Mouse (Mus musculus) midbrain, embryonic 11.5 days (tissue): ENCODE results near the gene Tead2. TPM values are rescaled to one million over a fixed set of nuclear protein-coding genes. Genes with fewer than 3 reads are reported as not detected.

Experiments
- ATAC-seq: fragments of 200-750 bp; cut with Nextera tagmentation; 2 replicates; pipeline ENCODE4 v1.8.0; 2017; ENCODE audit warnings: moderate TSS enrichment, moderate library complexity; ENCODE audit not compliant: low FRiP score
- DNase-seq: peaks from one replicate; pipeline ENCODE4 v3.0.0; 2015; ENCODE audit warnings: low spot score; ENCODE audit errors: missing footprints
- H3K27ac ChIP-seq: fragments of 300-500 bp; sonication (generic); 2 replicates; pipeline ENCODE4 v1.5.1; 2014; ENCODE audit warnings: low read depth, low read length
- H3K27me3 ChIP-seq: fragments of 300-500 bp; sonication (generic); 2 replicates; pipeline ENCODE4 v1.6.1; 2014; ENCODE audit warnings: mild to moderate bottlenecking, low read length, moderate library complexity, mixed read lengths; ENCODE audit not compliant: control insufficient read depth, insufficient read depth
- H3K36me3 ChIP-seq: fragments of 300-500 bp; sonication (generic); 2 replicates; pipeline ENCODE4 v1.6.1; 2014; ENCODE audit warnings: mild to moderate bottlenecking, low read length, moderate library complexity, mixed read lengths; ENCODE audit not compliant: control insufficient read depth, insufficient read depth
- H3K4me1 ChIP-seq: fragments of 300-500 bp; sonication (generic); 2 replicates; pipeline ENCODE4 v1.6.1; 2014; ENCODE audit warnings: low read length; ENCODE audit not compliant: control insufficient read depth, insufficient read depth
- H3K4me2 ChIP-seq: fragments of 300-500 bp; sonication (generic); 2 replicates; pipeline ENCODE4 v1.6.1; 2014; ENCODE audit warnings: mild to moderate bottlenecking, moderate library complexity
- H3K4me3 ChIP-seq: fragments of 300-500 bp; sonication (generic); 2 replicates; pipeline ENCODE4 v1.5.1; 2014; ENCODE audit warnings: low read depth, low read length
- H3K9ac ChIP-seq: fragments of 300-500 bp; sonication (generic); 2 replicates; pipeline ENCODE4 v1.6.1; 2014; ENCODE audit warnings: low read length
- H3K9me3 ChIP-seq: fragments of 300-500 bp; sonication (generic); 2 replicates; pipeline ENCODE4 v1.6.1; 2016; ENCODE audit warnings: low read length; ENCODE audit not compliant: control insufficient read depth
- WGBS: fragments of 180-500 bp; shearing (Covaris S2); extraction: QIAGEN DNeasy Blood & Tissue Kit; methylation state at CpG from one replicate; pipeline ENCODE4 v1.1.7; 2014; 5-methylcytosine and 5-hydroxymethylcytosine counted together
- polyA plus RNA-seq: library from polyadenylated mRNA; unstranded; fragments of >200 nt; fragmentation: Nextera tagmentation; extraction: Ambion mirVana; gene quantifications from 2 replicates; pipeline ENCODE4 v1.2.1, GENCODE M21; 2014

The Tead2 gene
- polyA plus RNA-seq, 1 experiment from 2014 or later, result 253 TPM

- Histone ChIP-seq H3K4me3 (no peak within 1 kb of the TSS), H3K4me2 (no peak within 1 kb of the TSS)
- no peak for DNase-seq
Observed at GRCm38 (mm10) chr7:45211851-45212251, 3.7 kb upstream of the Tead2 start, which contains the start of gene Dkkl1. Gene Dkkl1, minus strand, starts transcription at chr7:45212147.

GRCm38 (mm10) chr7:45212356-45212755, 3.2 kb upstream of the Tead2 start:
- 74% methylated on average over 7 of the region's 7 CpGs for whole genome bisulfite sequencing
- peaks cover 12% of the 10 kb centered on the region for H3K27me3 ChIP-seq
- no peak overlapping the region for H3K4me3 ChIP-seq
- H3K4me2 ChIP-seq, result no peak overlapping the region
- H3K4me1 ChIP-seq, result peaks cover 7% of the 10 kb centered on the region
- H3K36me3 ChIP-seq, result no peaks in the 10 kb centered on the region
- DNase-seq, result no peak
- peaks cover 4% of the 10 kb centered on the region; the same call in 1 of the 2 replicates for H3K9me3 ChIP-seq
- H3K9ac ChIP-seq, result no peak overlapping the region
- no peak overlapping the region for H3K27ac ChIP-seq
- ATAC-seq, result no peak

More at GRCm38 (mm10) chr7:45211851-45212251, 3.7 kb upstream of the Tead2 start, which contains the start of gene Dkkl1:
- no peak for ATAC-seq
- WGBS, result 7% methylated on average over 17 of the region's 17 CpGs
- H3K4me1 ChIP-seq, result peaks cover 2% of the 10 kb centered on the region
- peaks cover 12% of the 10 kb centered on the region for H3K27me3 ChIP-seq
- H3K36me3 ChIP-seq, result no peaks in the 10 kb centered on the region
- peaks cover 4% of the 10 kb centered on the region; the same call in 1 of the 2 replicates for H3K9me3 ChIP-seq
- H3K9ac ChIP-seq, result no peak within 1 kb of the TSS
- no peak within 1 kb of the TSS for H3K27ac ChIP-seq

GRCm38 (mm10) chr7:45213708-45214107, 1.8 kb upstream of the Tead2 start:
- no peak overlapping the region for H3K9ac ChIP-seq
- H3K36me3 ChIP-seq, result peaks cover 6% of the 10 kb centered on the region; the same call in 1 of the 2 replicates
- no peak for DNase-seq
- no peak for ATAC-seq
- peaks cover 19% of the 10 kb centered on the region for H3K4me1 ChIP-seq
- 72% methylated on average over 5 of the region's 5 CpGs for WGBS
- no peak overlapping the region for H3K27ac ChIP-seq
- no peak overlapping the region for H3K4me3 ChIP-seq
- no peaks in the 10 kb centered on the region for H3K9me3 ChIP-seq
- no peak overlapping the region for H3K4me2 ChIP-seq
- peaks cover 12% of the 10 kb centered on the region for H3K27me3 ChIP-seq

GRCm38 (mm10) chr7:45216442-45217183, 1.1 kb downstream of the Tead2 start:
- 0% methylated on average over 13 of the region's 13 CpGs for WGBS
- DNase-seq (peak; percentile 98), ATAC-seq (peak; percentile 83)
- Histone ChIP-seq H3K27me3 (peaks cover 5% of the 10 kb centered on the region), H3K4me2 (peak overlapping the region; percentile 93), H3K4me1 (peaks cover 19% of the 10 kb centered on the region), H3K9ac (peak overlapping the region; percentile 100), H3K9me3 (no peaks in the 10 kb centered on the region), H3K36me3 (peaks cover 20% of the 10 kb centered on the region), H3K4me3 (peak overlapping the region; percentile 85), H3K27ac (peak overlapping the region; percentile 96)

- H3K4me1 ChIP-seq, result peaks cover 19% of the 10 kb centered on the region
- no peaks in the 10 kb centered on the region for H3K9me3 ChIP-seq
- no peaks in the 10 kb centered on the region for H3K27me3 ChIP-seq
- no peak overlapping the region for H3K9ac ChIP-seq
- 93% methylated on average over 2 of the region's 2 CpGs for WGBS
- ATAC-seq (no peak), DNase-seq (no peak)
- H3K4me2 ChIP-seq, result no peak overlapping the region
- H3K27ac ChIP-seq, result no peak overlapping the region
- H3K36me3 ChIP-seq, result peaks cover 53% of the 10 kb centered on the region
- no peak overlapping the region for H3K4me3 ChIP-seq
Observed at GRCm38 (mm10) chr7:45221680-45222079, 6.1 kb downstream of the Tead2 start.

GRCm38 (mm10) chr7:45224826-45225225, 9.3 kb downstream of the Tead2 start:
- no peak for ATAC-seq
- no peak overlapping the region for H3K9ac ChIP-seq
- peaks cover 64% of the 10 kb centered on the region for H3K36me3 ChIP-seq
- H3K27ac ChIP-seq, result no peak overlapping the region
- no peak for DNase-seq
- H3K4me1 ChIP-seq, result no peaks in the 10 kb centered on the region
- no peak overlapping the region for H3K4me3 ChIP-seq
- whole genome bisulfite sequencing, result 95% methylated on average over 7 of the region's 7 CpGs
- H3K9me3 ChIP-seq, result no peaks in the 10 kb centered on the region
- H3K27me3 ChIP-seq, result no peaks in the 10 kb centered on the region
- no peak overlapping the region for H3K4me2 ChIP-seq

- DNase-seq (no peak), ATAC-seq (no peak)
- Histone ChIP-seq H3K27me3 (no peaks in the 10 kb centered on the region), H3K4me3 (no peak overlapping the region), H3K9me3 (no peaks in the 10 kb centered on the region), H3K27ac (no peak overlapping the region), H3K36me3 (peaks cover 61% of the 10 kb centered on the region), H3K4me2 (no peak overlapping the region), H3K4me1 (no peaks in the 10 kb centered on the region), H3K9ac (no peak overlapping the region)
- 94% methylated on average over 5 of the region's 5 CpGs for WGBS
Observed at GRCm38 (mm10) chr7:45226421-45226820, 10.9 kb downstream of the Tead2 start.

- no peak overlapping the region for H3K9ac ChIP-seq
- DNase-seq (no peak), ATAC-seq (no peak)
- no peaks in the 10 kb centered on the region for H3K9me3 ChIP-seq
- 97% methylated on average over 18 of the region's 18 CpGs for WGBS
- H3K36me3 ChIP-seq, result peaks cover 69% of the 10 kb centered on the region
- no peaks in the 10 kb centered on the region for H3K27me3 ChIP-seq
- H3K4me2 ChIP-seq, result no peak overlapping the region
- H3K27ac ChIP-seq, result no peak overlapping the region
- no peak overlapping the region for H3K4me3 ChIP-seq
- H3K4me1 ChIP-seq, result peaks cover 7% of the 10 kb centered on the region
Observed at GRCm38 (mm10) chr7:45228548-45228947, 13.0 kb downstream of the Tead2 start.

GRCm38 (mm10) chr7:45229046-45229445, 13.5 kb downstream of the Tead2 start:
- H3K27me3 ChIP-seq, result no peaks in the 10 kb centered on the region
- H3K9ac ChIP-seq, result no peak overlapping the region
- H3K4me2 ChIP-seq, result no peak overlapping the region
- DNase-seq (no peak), ATAC-seq (no peak)
- no peak overlapping the region for H3K27ac ChIP-seq
- peaks cover 66% of the 10 kb centered on the region for H3K36me3 ChIP-seq
- H3K4me3 ChIP-seq, result no peak overlapping the region
- no peaks in the 10 kb centered on the region for H3K9me3 ChIP-seq
- 91% methylated on average over 8 of the region's 8 CpGs for WGBS
- H3K4me1 ChIP-seq, result peaks cover 12% of the 10 kb centered on the region
